Comparison of ENCODE assay signal across 14 mouse cellular contexts in genomic region chr5:124843386-124843785, GRCm38 (mm10). TPM values are rescaled to one million over a fixed set of nuclear protein-coding genes. Genes with fewer than 3 reads are reported as not detected.
A peak's percentile ranks its signal among the peaks of the same experiment; 100 is the strongest.
DNase-seq lines count a peak whose midpoint lies in the region; ATAC-seq lines count a peak whose summit lies in the region.
"Had no signal": no experiment of that assay in that cellular context is flagged by ENCODE, and none has a peak within 500 bp of the region (broad histone marks: within the 10 kb centered on the region; RNA-seq: fewer than 3 reads in every experiment).

No protein-coding gene starts in this region.

- H3K4me1 ChIP-seq in hindbrain, embryonic 13.5 days (replicated peaks), result peaks cover 41% of the 10 kb centered on the region

- ATAC-seq in cerebellum, adult (ENCODE audit: insufficient number of reproducible peaks, low FRiP score, low TSS enrichment), result no peak
- ATAC-seq in hindbrain, embryonic 13.5 days (ENCODE audit: low FRiP score), result no peak

- no peak overlapping the region for H3K4me2 ChIP-seq in hindbrain, embryonic 13.5 days
- H3K4me2 ChIP-seq: embryonic facial prominence, embryonic 15.5 days; heart, embryonic 15.5 days; limb, embryonic 12.5 days; midbrain, embryonic 12.5 days had no signal

- H3K9me3 ChIP-seq in hindbrain, embryonic 13.5 days, result no peaks in the 10 kb centered on the region
- H3K9me3 ChIP-seq: embryonic facial prominence, embryonic 15.5 days; heart, embryonic 15.5 days; limb, embryonic 12.5 days; midbrain, embryonic 12.5 days had no signal

- intact Hi-C loops in left cerebral cortex, postnatal 4 days (cut with DNase I), result no loop called here
- intact Hi-C loops in left cerebral cortex, postnatal 14 days (cut with DNase I), result no loop called here

- DNase-seq in cerebellum, adult 11 months, result peak; percentile 50
- peak; percentile 54 for DNase-seq in left cerebral cortex, postnatal 4 days
- no peak for DNase-seq in left cerebral cortex, postnatal 14 days (ENCODE audit: low spot score in 2 of 2)
- peak; percentile 46 for DNase-seq in brain, adult 2 months (ENCODE audit: low read depth, low spot score)
- no peak for DNase-seq in thymus, postnatal 25 days
- DNase-seq in natural killer cell, adult 2 months (ENCODE audit: low spot score in 2 of 2), result no peak
- DNase-seq: kidney, adult 2 months; lung, adult 2 months had no signal

- peak overlapping the region; percentile 41 for H3K27ac ChIP-seq in hindbrain, embryonic 13.5 days
- H3K27ac ChIP-seq: embryonic facial prominence, embryonic 15.5 days; heart, embryonic 15.5 days; limb, embryonic 12.5 days; midbrain, embryonic 12.5 days had no signal

- 56% methylated on average over 8 of the region's 8 CpGs for WGBS in hindbrain, embryonic 13.5 days

- 0 out of 2 replicates have a peak overlapping the region, but pooled peaks have one; percentile 25 for H3K9ac ChIP-seq in hindbrain, embryonic 13.5 days
- H3K9ac ChIP-seq: embryonic facial prominence, embryonic 15.5 days; heart, embryonic 15.5 days; limb, embryonic 12.5 days; midbrain, embryonic 12.5 days had no signal

- H3K36me3 ChIP-seq in hindbrain, embryonic 13.5 days, result peaks cover 12% of the 10 kb centered on the region
- H3K36me3 ChIP-seq: embryonic facial prominence, embryonic 15.5 days; heart, embryonic 15.5 days; limb, embryonic 12.5 days had no signal

- H3K27me3 ChIP-seq in hindbrain, embryonic 13.5 days, result no peaks in the 10 kb centered on the region
- H3K27me3 ChIP-seq: embryonic facial prominence, embryonic 15.5 days; limb, embryonic 12.5 days; midbrain, embryonic 12.5 days had no signal

- H3K4me3 ChIP-seq in hindbrain, embryonic 13.5 days, result no peak overlapping the region
- H3K4me3 ChIP-seq: embryonic facial prominence, embryonic 15.5 days; heart, embryonic 15.5 days; limb, embryonic 12.5 days; midbrain, embryonic 12.5 days had no signal

RNA-seq across cellular contexts. Expression of gene Ccdc92, which starts 18.8 kb away (rescaled TPM):
- 10 to 100 TPM; 35.0 to 36.1 TPM for total RNA-seq in left cerebral cortex, postnatal 4 days (2021)
- 10 to 100 TPM; 52.1 to 53.0 TPM for total RNA-seq in left cerebral cortex, postnatal 14 days (2021)
- 32.8 and 33.5 TPM in 2 replicates for polyA plus RNA-seq in hindbrain, embryonic 13.5 days (2015; fragmentation: Nextera tagmentation; extraction: Ambion mirVana)

RNA-seq across cellular contexts. Expression of gene Zfp664, which starts 19.1 kb away (rescaled TPM):
- 10 to 100 TPM; 49.3 to 53.4 TPM for total RNA-seq in left cerebral cortex, postnatal 4 days (2021)
- total RNA-seq in left cerebral cortex, postnatal 14 days (2021), result 10 to 100 TPM; 55.7 to 60.3 TPM
- 134 and 137 TPM in 2 replicates for polyA plus RNA-seq in hindbrain, embryonic 13.5 days (2015; fragmentation: Nextera tagmentation; extraction: Ambion mirVana)

Comparison
In these comparisons a context has a peak if more than half of its experiments do, and no peak if none do; other contexts are left out.
1. DNase-seq: peak in cerebellum, adult 11 months (single experiment), left cerebral cortex, postnatal 4 days (single experiment) and brain, adult 2 months (single experiment); none in left cerebral cortex, postnatal 14 days (0 of 2), thymus, postnatal 25 days (single experiment) and natural killer cell, adult 2 months (0 of 2).